Mouse (Mus musculus): ENCODE measurements around the gene Sbno2.

DNA sequence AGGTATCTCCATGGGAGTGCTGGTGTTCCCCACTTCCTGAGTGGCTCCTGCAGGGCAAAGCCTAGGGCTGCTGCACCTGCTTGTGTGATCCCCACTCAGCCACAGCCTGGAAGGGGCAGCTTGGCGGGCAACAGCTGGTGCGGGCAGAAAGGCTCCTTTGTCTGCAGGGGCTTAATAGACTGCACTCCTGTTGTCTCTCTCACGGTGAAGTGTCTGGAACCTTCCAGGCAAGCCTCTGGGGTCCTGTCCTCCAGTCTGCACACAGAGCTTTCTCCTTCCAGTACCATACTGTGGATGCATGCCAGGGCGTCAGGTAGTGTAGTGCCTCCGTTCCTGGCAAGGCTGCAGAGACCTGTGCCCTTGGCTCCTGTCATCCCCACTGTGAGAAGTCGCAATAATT lies 13.2 kb upstream of the Sbno2 start:
- TF ChIP-seq CTCF (IDR thresholded peaks at IDR 0.05; ENCODE audit: borderline replicate concordance, control insufficient read depth, extremely low read depth, insufficient read depth, low read length, poor library complexity) (no peak), POLR2A (IDR thresholded peaks at IDR 0.05; ENCODE audit: control insufficient read depth, extremely low read depth, insufficient read depth, low read length, poor library complexity) (no peak)
